Mouse (Mus musculus): ENCODE measurements around the gene Cldnd2. TPM values are rescaled to one million over a fixed set of nuclear protein-coding genes. Genes with fewer than 3 reads are reported as not detected.

The Cldnd2 gene
- total and polyA plus RNA-seq, 2 experiments = 0.17 TPM; not detected in 1

DNA sequence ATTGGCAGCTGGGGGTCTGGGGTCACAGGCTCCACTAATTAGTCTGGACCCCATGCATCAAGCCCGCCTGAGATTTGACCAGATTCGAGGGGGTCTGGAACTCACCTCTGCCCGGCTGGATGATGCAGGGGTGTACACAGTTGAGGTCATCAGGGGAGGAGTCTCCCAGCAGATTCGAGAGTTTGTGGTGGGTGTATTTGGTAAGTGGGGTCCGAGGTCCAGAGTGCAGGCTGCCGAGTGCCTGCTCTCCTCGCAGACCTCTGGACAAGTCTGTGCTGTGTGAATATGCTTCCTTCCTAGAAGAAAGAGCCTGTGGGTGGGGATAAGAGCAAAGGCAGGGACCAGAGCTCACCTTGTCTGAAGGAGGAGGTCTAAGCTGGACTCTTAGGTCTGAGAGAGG, 23.4 kb downstream of the Cldnd2 start:
- no peaks in the 10 kb centered on the region for H3K79me2 ChIP-seq (ENCODE audit: control insufficient read depth, insufficient read depth, low read length)
- no peak for DNase-seq (ENCODE audit: extremely low read depth, low read depth, low spot score)
- H3K27me3 ChIP-seq (ENCODE audit: control insufficient read depth, insufficient read depth, low read length) = no peaks in the 10 kb centered on the region
- no peak overlapping the region for H3K4me3 ChIP-seq (ENCODE audit: insufficient read depth, low read depth, low read length)
- H3K27ac ChIP-seq (replicated peaks; ENCODE audit: insufficient read depth, low read depth, low read length) = no peak overlapping the region
- H3K36me3 ChIP-seq (ENCODE audit: control insufficient read depth, insufficient read depth, low read length) = no peaks in the 10 kb centered on the region
- no peak overlapping the region for H3K9ac ChIP-seq (ENCODE audit: low read depth, low read length)
- peaks cover 2% of the 10 kb centered on the region for H3K4me1 ChIP-seq (ENCODE audit: control insufficient read depth, insufficient read depth, low read length)
- TF ChIP-seq POLR2A (IDR thresholded peaks at IDR 0.05; ENCODE audit: extremely low read depth, insufficient read depth, low read length) = no peak
- TF ChIP-seq CTCF (IDR thresholded peaks at IDR 0.05; ENCODE audit: low read depth, low read length) = no peak
- WGBS = 71% methylated on average over 7 of the region's 7 CpGs

DNA sequence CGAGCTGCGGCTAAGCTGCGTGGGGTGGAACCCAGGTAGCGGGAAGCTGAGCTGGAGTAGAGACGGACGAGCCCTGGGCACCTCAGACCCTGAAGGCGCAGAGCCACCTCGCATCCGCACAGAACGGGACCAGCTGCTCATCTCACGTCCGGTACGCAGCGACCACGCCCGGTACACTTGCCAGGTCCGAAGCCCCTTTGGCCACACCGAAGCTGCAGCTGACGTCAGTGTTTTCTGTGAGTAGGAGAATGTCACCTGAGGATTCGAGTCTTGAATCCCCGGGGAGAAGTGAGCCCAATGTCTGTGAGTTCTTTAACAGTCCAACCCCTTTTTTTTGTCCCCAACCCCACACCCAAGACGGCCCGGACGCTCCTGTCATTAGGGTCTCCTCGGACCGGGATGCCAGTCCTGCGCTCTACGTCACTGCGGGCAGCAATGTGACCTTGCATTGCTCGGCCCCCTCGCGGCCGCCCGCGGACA, 24.3 kb downstream of the Cldnd2 start:
- Histone ChIP-seq H3K9ac (ENCODE audit: low read depth, low read length) (peak overlapping the region; percentile 48), H3K27me3 (ENCODE audit: control insufficient read depth, insufficient read depth, low read length) (no peaks in the 10 kb centered on the region), H3K79me2 (ENCODE audit: control insufficient read depth, insufficient read depth, low read length) (no peaks in the 10 kb centered on the region), H3K27ac (replicated peaks; ENCODE audit: insufficient read depth, low read depth, low read length) (no peak overlapping the region), H3K4me1 (ENCODE audit: control insufficient read depth, insufficient read depth, low read length) (peaks cover 2% of the 10 kb centered on the region), H3K4me3 (ENCODE audit: insufficient read depth, low read depth, low read length) (peak overlapping the region; percentile 52; the same call in 1 of the 2 replicates), H3K36me3 (ENCODE audit: control insufficient read depth, insufficient read depth, low read length) (no peaks in the 10 kb centered on the region)
- 25% methylated on average over 35 of the region's 35 CpGs for WGBS
- TF ChIP-seq CTCF (IDR thresholded peaks at IDR 0.05; ENCODE audit: low read depth, low read length) (0 out of 2 replicates have a peak, but pooled peaks have one; percentile 17), POLR2A (IDR thresholded peaks at IDR 0.05; ENCODE audit: extremely low read depth, insufficient read depth, low read length) (no peak)
- DNase-seq (ENCODE audit: extremely low read depth, low read depth, low spot score) = no peak

GRCm38 (mm10) chr7:43465344-43466098, 24.9 kb downstream of the Cldnd2 start:
- Histone ChIP-seq H3K36me3 (ENCODE audit: control insufficient read depth, insufficient read depth, low read length) (no peaks in the 10 kb centered on the region), H3K9ac (ENCODE audit: low read depth, low read length) (peak overlapping the region; percentile 48), H3K4me1 (ENCODE audit: control insufficient read depth, insufficient read depth, low read length) (peaks cover 2% of the 10 kb centered on the region), H3K27ac (replicated peaks; ENCODE audit: insufficient read depth, low read depth, low read length) (no peak overlapping the region), H3K27me3 (ENCODE audit: control insufficient read depth, insufficient read depth, low read length) (no peaks in the 10 kb centered on the region), H3K79me2 (ENCODE audit: control insufficient read depth, insufficient read depth, low read length) (no peaks in the 10 kb centered on the region), H3K4me3 (ENCODE audit: insufficient read depth, low read depth, low read length) (peak overlapping the region; percentile 60)
- TF ChIP-seq CTCF (IDR thresholded peaks at IDR 0.05; ENCODE audit: low read depth, low read length) = no peak
- no peak for TF ChIP-seq POLR2A (IDR thresholded peaks at IDR 0.05; ENCODE audit: extremely low read depth, insufficient read depth, low read length)
- DNase-seq (ENCODE audit: extremely low read depth, low read depth, low spot score) = peak; percentile 75
- 3% methylated on average over 33 of the region's 33 CpGs for WGBS

DNA sequence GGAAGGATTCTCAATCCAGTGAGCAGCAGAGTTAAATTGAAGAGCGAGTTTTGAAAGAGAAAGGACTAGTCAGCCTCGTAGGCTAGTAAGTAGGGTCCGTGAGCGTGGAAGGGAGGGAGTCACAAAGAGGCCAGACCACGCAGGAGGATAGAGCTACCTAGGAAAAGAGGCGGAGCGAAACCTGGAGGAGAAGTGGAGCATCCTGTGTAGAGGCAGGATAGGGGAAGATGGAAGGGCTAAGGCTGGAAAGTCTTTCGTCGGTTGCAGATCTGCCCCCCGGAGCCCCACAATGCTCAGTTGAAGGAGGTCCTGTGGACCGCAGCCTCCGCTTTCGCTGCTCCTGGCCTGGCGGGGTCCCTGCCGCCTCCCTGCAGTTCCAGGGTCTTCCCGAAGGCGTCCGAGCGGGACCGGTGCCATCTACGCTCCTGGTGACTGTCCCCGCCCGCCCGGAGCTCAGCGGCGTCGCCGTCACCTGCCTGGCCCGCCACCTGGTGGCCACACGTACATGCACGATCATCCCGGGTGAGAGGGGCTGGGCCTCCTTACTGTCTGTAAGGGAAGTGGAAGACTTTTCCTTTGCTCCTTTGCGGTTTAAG, 25.6 kb downstream of the Cldnd2 start:
- no peak overlapping the region for H3K27ac ChIP-seq (replicated peaks; ENCODE audit: insufficient read depth, low read depth, low read length)
- peak overlapping the region; percentile 22 for H3K9ac ChIP-seq (ENCODE audit: low read depth, low read length)
- no peaks in the 10 kb centered on the region for H3K27me3 ChIP-seq (ENCODE audit: control insufficient read depth, insufficient read depth, low read length)
- H3K4me1 ChIP-seq (ENCODE audit: control insufficient read depth, insufficient read depth, low read length) = peaks cover 2% of the 10 kb centered on the region
- peak; percentile 84 for TF ChIP-seq CTCF (IDR thresholded peaks at IDR 0.05; ENCODE audit: low read depth, low read length)
- TF ChIP-seq POLR2A (IDR thresholded peaks at IDR 0.05; ENCODE audit: extremely low read depth, insufficient read depth, low read length) = no peak
- peak; percentile 33 for DNase-seq (ENCODE audit: extremely low read depth, low read depth, low spot score)
- WGBS = under 1% methylated on average over 33 of the region's 33 CpGs
- no peaks in the 10 kb centered on the region for H3K79me2 ChIP-seq (ENCODE audit: control insufficient read depth, insufficient read depth, low read length)
- peak overlapping the region; percentile 60 for H3K4me3 ChIP-seq (ENCODE audit: insufficient read depth, low read depth, low read length)
- no peaks in the 10 kb centered on the region for H3K36me3 ChIP-seq (ENCODE audit: control insufficient read depth, insufficient read depth, low read length)

GRCm38 (mm10) chr7:43470373-43470772, 29.8 kb downstream of the Cldnd2 start:
- H3K27me3 ChIP-seq (ENCODE audit: control insufficient read depth, insufficient read depth, low read length) = no peaks in the 10 kb centered on the region
- H3K4me1 ChIP-seq (ENCODE audit: control insufficient read depth, insufficient read depth, low read length) = peaks cover 2% of the 10 kb centered on the region
- H3K9ac ChIP-seq (ENCODE audit: low read depth, low read length) = no peak overlapping the region
- H3K36me3 ChIP-seq (ENCODE audit: control insufficient read depth, insufficient read depth, low read length) = no peaks in the 10 kb centered on the region
- H3K79me2 ChIP-seq (ENCODE audit: control insufficient read depth, insufficient read depth, low read length) = no peaks in the 10 kb centered on the region
- WGBS = 75% methylated on average over 8 of the region's 8 CpGs
- DNase-seq (ENCODE audit: extremely low read depth, low read depth, low spot score) = no peak
- H3K27ac ChIP-seq (replicated peaks; ENCODE audit: insufficient read depth, low read depth, low read length) = no peak overlapping the region
- H3K4me3 ChIP-seq (ENCODE audit: insufficient read depth, low read depth, low read length) = no peak overlapping the region
- no peak for TF ChIP-seq POLR2A (IDR thresholded peaks at IDR 0.05; ENCODE audit: extremely low read depth, insufficient read depth, low read length)
- TF ChIP-seq CTCF (IDR thresholded peaks at IDR 0.05; ENCODE audit: low read depth, low read length) = peak; percentile 67; the same call in 1 of the 2 replicates

Data from liver, adult 2 months (tissue).